Mouse (Mus musculus) erythroblast, embryonic 14.5 days (primary cell): ENCODE data around the gene Olfr1508.

Source experiments
- GATA1 ChIP-seq: IDR thresholded peaks from 2 replicates; pipeline ENCODE4 v1.6.1; 2012; ENCODE audit warnings: low read length, inconsistent platforms, mixed read lengths
- TAL1 ChIP-seq: IDR thresholded peaks from 3 replicates; pipeline ENCODE4 v1.6.1; 2012; ENCODE audit warnings: low read length, inconsistent platforms, mixed read lengths

DNA sequence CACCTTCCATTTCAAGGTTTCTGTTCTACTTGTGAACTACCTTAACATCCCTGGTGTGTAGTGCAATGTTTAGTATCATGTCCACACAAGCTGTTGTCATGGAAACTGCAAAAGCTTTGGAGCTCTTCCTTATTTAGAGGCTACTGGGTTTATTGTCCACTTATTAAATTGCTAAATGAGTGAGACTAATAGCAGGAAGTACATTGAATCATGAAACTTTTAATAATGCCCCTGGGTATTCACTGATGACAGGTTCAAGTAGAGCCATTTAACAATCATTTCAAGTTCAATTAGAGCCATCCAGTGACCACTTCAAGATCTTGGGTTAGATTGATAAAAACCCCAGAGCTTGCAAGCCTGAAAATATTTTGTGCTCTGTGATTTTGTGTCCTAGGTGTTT is 24.6 kb downstream of the Olfr1508 start, which contains the start of gene Olfr1509:
- no peak for TF ChIP-seq GATA1
- TF ChIP-seq TAL1, result no peak
